Mouse (Mus musculus): ENCODE data around the gene Exosc9.

GRCm38 (mm10) chr3:36511491-36511890 lies 40.9 kb upstream of the Exosc9 start:
- TF ChIP-seq ETS1 (IDR thresholded peaks at IDR 0.05; ENCODE audit: low read depth, low read length), result no peak
- no peak for TF ChIP-seq UBTF (IDR thresholded peaks at IDR 0.05; ENCODE audit: borderline replicate concordance, insufficient read depth, low read depth, low read length)
- TF ChIP-seq USF2 (IDR thresholded peaks at IDR 0.05; ENCODE audit: borderline replicate concordance in 1 of 2, insufficient read depth in 1 of 2, low read depth in 1 of 2, low read length in 2 of 2), result no peak
- no peak for TF ChIP-seq EP300 (IDR thresholded peaks at IDR 0.05; ENCODE audit: low read depth in 1 of 2, low read length in 2 of 2)
- TF ChIP-seq POLR2A (IDR thresholded peaks at IDR 0.05; ENCODE audit: control insufficient read depth in 1 of 2, insufficient read depth in 1 of 2, low read depth in 1 of 2, low read length in 2 of 2, poor library complexity in 1 of 2), result no peak
- TF ChIP-seq RCOR1 (IDR thresholded peaks at IDR 0.05; ENCODE audit: low read depth, low read length), result no peak
- no peak for TF ChIP-seq CTCF (IDR thresholded peaks at IDR 0.05 in 2 of 3, conservative IDR thresholded peaks at IDR 0.05 in 1 of 3; ENCODE audit: control insufficient read depth in 1 of 3, insufficient read depth in 1 of 3, low read depth in 2 of 3, low read length in 3 of 3, poor library complexity in 1 of 3, severe bottlenecking in 1 of 3)
- no peak for TF ChIP-seq RAD21 (IDR thresholded peaks at IDR 0.05; ENCODE audit: low read depth, low read length)
- no peak for TF ChIP-seq ZC3H11A (IDR thresholded peaks at IDR 0.05; ENCODE audit: low read depth, low read length)
- TF ChIP-seq MXI1 (IDR thresholded peaks at IDR 0.05; ENCODE audit: low read depth, low read length), result no peak
- TF ChIP-seq POLR2AphosphoS5 (IDR thresholded peaks at IDR 0.05; ENCODE audit: borderline replicate concordance, low read depth, low read length), result no peak
